Mouse (Mus musculus) C2C12 (cell line): ENCODE measurements at regions not wholly inside any gene's neighbourhood (a gene's known extent, or its start where the extent isn't known, plus 50 kb on each side); places are given as distances from the start of the nearest gene placed in this dataset.

ENCODE experiments used
- H3K27me3 ChIP-seq: one replicate; pipeline ENCODE4 v1.6.1; 2011; ENCODE audit not compliant: control insufficient read depth, insufficient read depth, insufficient read length
- H3K36me3 ChIP-seq: one replicate; pipeline ENCODE4 v1.6.1; 2011; ENCODE audit not compliant: control insufficient read depth, insufficient read depth
- H3K4me3 ChIP-seq: one replicate; pipeline ENCODE4 v1.5.1; 2011; ENCODE audit warnings: mild to moderate bottlenecking, control low read depth; ENCODE audit not compliant: poor library complexity, insufficient read depth, severe bottlenecking
- H3K79me2 ChIP-seq: one replicate; pipeline ENCODE4 v1.6.1; 2011; ENCODE audit not compliant: control insufficient read depth, insufficient read depth
- H3K79me3 ChIP-seq: one replicate; pipeline ENCODE4 v1.6.1; 2011; ENCODE audit warnings: low read depth, control low read depth
- H3ac ChIP-seq: one replicate; pipeline ENCODE3; 2011; ENCODE audit warnings: low read depth; ENCODE audit not compliant: control insufficient read depth, insufficient read length
- CEBPB ChIP-seq: IDR thresholded peaks from one replicate; pipeline ENCODE4 v1.6.1; 2011; ENCODE audit warnings: low read depth, mild to moderate bottlenecking, control low read depth, moderate library complexity
- CTCF ChIP-seq: IDR thresholded peaks from one replicate; pipeline ENCODE4 v1.5.1; 2011; ENCODE audit not compliant: control insufficient read depth, insufficient read depth, insufficient read length
- FOSL1 ChIP-seq: IDR thresholded peaks from one replicate; pipeline ENCODE4 v1.8.0; 2011; ENCODE audit warnings: mild to moderate bottlenecking, low read length; ENCODE audit not compliant: poor library complexity, insufficient read depth, severe bottlenecking
- MAX ChIP-seq: IDR thresholded peaks from one replicate; pipeline ENCODE4 v1.6.1; 2011; ENCODE audit warnings: mild to moderate bottlenecking, control low read depth
- MYOD1 ChIP-seq: IDR thresholded peaks from one replicate; pipeline ENCODE4 v1.6.1; 2011; ENCODE audit warnings: low read depth; ENCODE audit not compliant: control insufficient read depth, insufficient read length
- MYOG ChIP-seq: IDR thresholded peaks from one replicate; pipeline ENCODE4 v1.6.1; 2011; ENCODE audit not compliant: control insufficient read depth, insufficient read length; ENCODE audit errors: extremely low read depth
- USF1 ChIP-seq: IDR thresholded peaks from one replicate; pipeline ENCODE4 v1.6.1; 2011; ENCODE audit warnings: low read depth, mild to moderate bottlenecking, control low read depth, moderate library complexity

DNA sequence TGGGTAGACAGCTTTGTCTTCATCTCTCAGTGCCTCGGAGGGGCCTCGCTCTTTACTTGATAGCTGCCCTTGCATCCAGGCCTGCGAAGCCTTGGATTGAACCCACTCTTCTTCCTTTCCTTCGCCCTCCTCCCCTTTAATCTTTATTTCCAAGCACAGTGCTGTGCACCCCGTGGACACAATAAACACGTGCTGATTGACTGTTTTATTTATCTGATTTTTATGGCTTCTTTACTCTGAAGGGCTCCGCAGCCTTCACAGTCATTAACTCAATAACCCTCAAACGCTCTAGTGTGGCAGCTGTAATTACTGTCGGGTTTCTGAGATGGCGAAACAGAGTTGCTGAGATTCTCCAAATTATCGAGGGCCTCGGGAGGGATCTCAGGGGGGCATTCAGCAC lies 127.9 kb upstream of the Mphosph6 start:
- Histone ChIP-seq H3ac (no peak overlapping the region), H3K27me3 (no peaks in the 10 kb centered on the region), H3K4me3 (no peak overlapping the region), H3K79me2 (no peaks in the 10 kb centered on the region), H3K36me3 (no peaks in the 10 kb centered on the region), H3K79me3 (no peaks in the 10 kb centered on the region)
- TF ChIP-seq CTCF (no peak), CEBPB (no peak), MYOG (no peak), FOSL1 (no peak), MAX (no peak), MYOD1 (no peak), USF1 (no peak)

DNA sequence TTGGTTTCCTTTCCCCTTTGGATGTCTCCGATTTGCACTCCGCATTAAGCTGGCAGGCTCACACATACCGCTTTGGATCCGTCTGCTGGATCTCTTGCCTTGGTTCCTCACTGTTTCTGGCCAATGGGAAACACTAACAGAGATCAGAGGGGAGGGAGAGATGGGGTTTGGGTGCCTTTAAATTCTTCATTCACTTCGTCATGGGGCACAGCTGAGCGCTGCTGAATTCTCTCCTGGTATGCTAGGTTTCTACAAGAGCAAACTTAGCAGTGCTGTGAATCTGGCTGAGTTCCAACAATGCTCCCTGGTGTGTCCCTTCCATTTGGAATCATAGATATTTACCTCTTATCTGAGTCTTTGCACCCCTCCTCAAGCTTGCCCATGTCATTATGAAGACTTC lies 121.6 kb upstream of the Mphosph6 start:
- no peak for TF ChIP-seq CTCF
- TF ChIP-seq CEBPB, result no peak
- no peak for TF ChIP-seq USF1
- TF ChIP-seq MYOG, result no peak
- no peak for TF ChIP-seq FOSL1
- no peak for TF ChIP-seq MYOD1
- TF ChIP-seq MAX, result no peak
- Histone ChIP-seq H3K27me3 (no peaks in the 10 kb centered on the region), H3K79me3 (no peaks in the 10 kb centered on the region), H3K36me3 (no peaks in the 10 kb centered on the region), H3K79me2 (no peaks in the 10 kb centered on the region), H3K4me3 (no peak overlapping the region), H3ac (no peak overlapping the region)

DNA sequence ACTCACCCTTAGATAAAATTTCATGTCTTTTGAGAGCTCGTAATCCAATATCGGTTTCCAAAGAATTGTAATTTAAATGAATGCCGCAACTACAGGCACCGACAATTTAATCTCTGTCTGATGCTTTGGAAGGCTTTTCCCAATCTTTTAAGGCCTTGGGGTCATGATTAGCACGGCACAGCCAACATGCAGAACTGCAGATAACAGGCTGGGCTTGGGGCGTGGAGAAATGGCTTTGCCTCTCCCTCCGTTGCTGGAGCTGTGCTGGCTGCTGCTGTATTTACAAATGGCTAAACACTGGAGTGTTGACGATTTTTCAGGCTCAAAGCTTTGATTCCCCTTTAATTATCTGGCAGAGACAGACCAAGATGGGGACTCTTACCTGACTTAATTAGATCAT lies 101.3 kb upstream of the Mphosph6 start:
- no peak overlapping the region for H3K4me3 ChIP-seq
- H3K79me3 ChIP-seq, result no peaks in the 10 kb centered on the region
- H3K79me2 ChIP-seq, result no peaks in the 10 kb centered on the region
- no peaks in the 10 kb centered on the region for H3K27me3 ChIP-seq
- no peaks in the 10 kb centered on the region for H3K36me3 ChIP-seq
- no peak for TF ChIP-seq MYOG
- no peak for TF ChIP-seq MAX
- no peak for TF ChIP-seq FOSL1
- no peak for TF ChIP-seq CTCF
- no peak for TF ChIP-seq MYOD1
- no peak for TF ChIP-seq USF1
- no peak for TF ChIP-seq CEBPB
- H3ac ChIP-seq, result no peak overlapping the region

DNA sequence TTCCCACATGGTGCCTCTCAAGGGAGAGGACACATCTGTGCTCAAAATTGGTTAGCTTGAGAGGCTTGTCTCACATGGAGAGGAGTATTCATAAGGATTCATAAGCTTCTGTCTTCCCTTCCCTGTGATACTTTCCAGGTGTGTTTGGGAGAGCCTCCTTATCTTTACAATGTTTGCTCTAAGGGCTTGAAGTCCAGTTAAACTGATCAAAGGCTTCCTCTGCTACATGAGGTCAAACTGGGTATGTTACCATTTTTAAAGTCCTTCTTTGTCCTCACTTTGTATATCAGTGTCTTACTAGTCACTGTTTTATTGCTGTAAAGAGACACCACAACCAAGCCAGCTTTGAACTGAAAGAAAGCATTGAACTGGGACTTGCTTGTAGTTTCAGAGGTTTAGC lies 98.1 kb upstream of the Mphosph6 start:
- H3ac ChIP-seq, result no peak overlapping the region
- no peaks in the 10 kb centered on the region for H3K36me3 ChIP-seq
- no peak overlapping the region for H3K4me3 ChIP-seq
- TF ChIP-seq USF1 (no peak), CTCF (no peak), MYOD1 (no peak), FOSL1 (no peak), MAX (no peak), CEBPB (no peak)
- H3K79me3 ChIP-seq, result no peaks in the 10 kb centered on the region
- no peaks in the 10 kb centered on the region for H3K27me3 ChIP-seq
- no peaks in the 10 kb centered on the region for H3K79me2 ChIP-seq

DNA sequence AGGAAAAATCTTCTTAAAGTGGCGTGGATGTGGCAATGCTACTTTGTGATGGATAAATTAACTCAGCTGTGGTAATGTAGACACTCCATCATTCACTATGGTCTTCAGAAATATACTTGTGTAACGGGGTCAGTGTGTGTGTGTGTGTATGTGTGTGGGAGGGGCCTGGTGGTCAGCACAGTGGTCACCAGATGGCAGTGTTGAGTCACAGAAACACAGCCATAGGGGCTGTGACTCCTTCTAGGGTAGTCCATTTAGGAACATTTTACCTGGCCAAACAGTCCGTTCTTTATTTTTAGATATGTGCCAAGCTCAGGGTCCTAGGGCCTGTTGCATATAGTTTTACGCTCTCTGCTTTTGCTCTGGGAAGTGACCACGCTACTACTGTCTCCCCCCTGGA lies 96.3 kb upstream of the Mphosph6 start:
- no peak for TF ChIP-seq MYOD1
- no peak for TF ChIP-seq MYOG
- no peak for TF ChIP-seq CEBPB
- TF ChIP-seq CTCF, result peak; percentile 38
- no peak for TF ChIP-seq FOSL1
- no peak for TF ChIP-seq MAX
- TF ChIP-seq USF1, result no peak
- Histone ChIP-seq H3K27me3 (no peaks in the 10 kb centered on the region), H3K79me3 (no peaks in the 10 kb centered on the region), H3K4me3 (no peak overlapping the region), H3K79me2 (no peaks in the 10 kb centered on the region), H3K36me3 (no peaks in the 10 kb centered on the region), H3ac (no peak overlapping the region)

DNA sequence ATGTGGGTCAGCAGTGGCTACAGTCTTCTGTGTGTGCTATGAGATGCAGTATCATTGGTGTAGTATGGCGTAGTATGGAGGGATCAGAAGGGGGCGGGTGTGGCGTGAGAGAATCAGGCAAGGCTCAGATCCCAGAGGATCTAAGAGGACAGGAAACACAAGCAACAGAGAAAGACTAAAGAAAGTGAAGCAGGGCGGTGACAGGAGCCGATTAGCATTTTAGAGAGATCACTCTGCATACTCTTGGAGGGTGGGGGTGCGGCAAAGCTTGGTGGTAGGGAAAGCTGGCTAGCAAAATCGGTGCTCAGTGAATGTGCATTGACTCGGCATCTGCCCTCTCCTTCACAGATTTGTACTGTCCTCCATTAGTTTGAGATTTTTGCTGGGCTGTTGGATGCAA lies 93.1 kb upstream of the Mphosph6 start:
- Histone ChIP-seq H3K79me2 (no peaks in the 10 kb centered on the region), H3K79me3 (no peaks in the 10 kb centered on the region), H3ac (no peak overlapping the region), H3K36me3 (no peaks in the 10 kb centered on the region), H3K27me3 (no peaks in the 10 kb centered on the region), H3K4me3 (no peak overlapping the region)
- TF ChIP-seq MYOG, result no peak
- no peak for TF ChIP-seq FOSL1
- TF ChIP-seq USF1, result no peak
- no peak for TF ChIP-seq MAX
- no peak for TF ChIP-seq MYOD1
- no peak for TF ChIP-seq CTCF
- TF ChIP-seq CEBPB, result no peak
